Mouse (Mus musculus): ENCODE measurements around the gene Exoc3l4.
A peak's percentile ranks its signal among the peaks of the same experiment; 100 is the strongest.

Exoc3l4 gene

GRCm38 (mm10) chr12:111448931-111449705, 32.3 kb downstream of the Exoc3l4 start:
- DNase-seq (ENCODE audit: low read depth in 2 of 2, low spot score in 2 of 2): no peak

GRCm38 (mm10) chr12:111450359-111450758, 33.5 kb downstream of the Exoc3l4 start:
- DNase-seq (ENCODE audit: low read depth in 2 of 2, low spot score in 2 of 2): no peak

DNA sequence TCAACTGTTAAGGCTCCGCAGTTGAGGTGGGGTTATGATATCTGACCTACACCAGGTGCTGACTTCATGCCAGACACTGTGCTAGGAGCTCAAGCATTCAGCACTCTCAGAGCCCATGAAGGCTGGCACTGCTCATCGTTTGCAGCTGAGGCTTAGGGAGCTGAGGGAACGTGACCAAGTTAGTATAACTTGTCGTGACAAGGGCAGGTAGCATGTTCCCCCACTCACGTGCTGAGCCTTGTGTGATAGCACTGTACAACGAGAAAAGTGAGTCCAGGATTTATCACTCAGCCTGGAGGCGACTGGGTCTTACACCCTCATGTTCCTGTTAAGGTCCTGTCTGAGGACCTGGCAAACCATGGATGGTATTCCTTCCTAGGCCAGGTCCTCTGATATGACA, 34.7 kb downstream of the Exoc3l4 start:
- DNase-seq (ENCODE audit: low read depth in 2 of 2, low spot score in 2 of 2): no peak

DNA sequence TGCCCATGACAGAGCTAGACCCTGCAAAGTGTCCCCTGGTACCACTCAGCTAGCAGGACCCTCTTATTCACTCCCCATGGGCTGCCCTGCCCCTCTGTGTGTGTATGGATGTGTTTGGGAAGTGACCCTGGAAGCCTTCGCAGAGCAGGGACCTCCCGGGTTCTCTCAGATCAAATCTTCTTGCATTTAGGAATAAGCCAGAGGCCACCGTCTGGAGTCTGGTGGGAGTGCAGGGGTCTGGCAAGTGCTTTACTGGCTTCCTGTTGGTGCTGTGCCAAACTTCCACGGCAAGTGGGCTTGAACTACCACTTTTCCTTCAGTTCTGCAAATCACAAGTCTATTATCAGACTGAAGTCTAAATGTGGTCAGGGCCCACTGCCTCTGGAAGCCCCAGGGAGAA, 37.2 kb downstream of the Exoc3l4 start:
- DNase-seq (ENCODE audit: low read depth in 2 of 2, low spot score in 2 of 2): no peak

DNA sequence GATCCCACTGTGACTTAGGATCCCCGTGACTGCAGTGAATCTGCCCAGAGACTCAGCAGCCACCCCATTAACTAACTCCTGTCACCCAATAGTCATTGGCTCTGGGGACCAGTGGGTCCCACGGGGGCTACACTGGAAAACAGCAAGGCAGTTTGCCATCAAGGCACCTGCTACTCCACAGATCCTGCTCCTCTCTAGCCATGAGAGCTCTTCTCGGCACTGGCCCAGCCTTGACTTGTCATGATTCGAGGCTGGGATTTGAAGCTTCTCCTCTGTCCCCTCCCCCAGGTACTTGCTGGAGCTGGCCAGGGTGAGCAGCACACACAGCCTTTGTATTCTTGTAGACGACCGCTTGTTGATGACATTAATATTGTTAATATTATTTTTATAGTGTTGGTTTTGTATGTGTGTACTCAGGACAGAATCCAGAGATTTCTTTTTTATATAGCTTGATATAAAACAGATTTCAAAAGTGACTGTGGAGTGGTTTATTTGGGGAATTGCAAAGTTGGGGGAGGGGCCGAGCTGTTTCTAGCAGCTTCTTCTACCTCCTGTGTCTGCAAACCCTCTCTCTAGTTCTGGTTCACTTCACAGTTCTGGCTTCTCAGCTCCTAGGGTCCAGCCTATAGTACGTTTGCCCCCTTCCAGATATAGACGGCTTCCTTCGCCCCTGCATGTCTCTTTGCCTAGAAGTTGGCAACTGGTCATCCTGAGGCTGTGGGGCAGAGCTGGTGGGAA, 37.9 kb downstream of the Exoc3l4 start:
- DNase-seq (ENCODE audit: low read depth in 2 of 2, low spot score in 2 of 2): no peak

GRCm38 (mm10) chr12:111455311-111455846, 38.6 kb downstream of the Exoc3l4 start:
- DNase-seq (ENCODE audit: low read depth in 2 of 2, low spot score in 2 of 2): no peak

DNA sequence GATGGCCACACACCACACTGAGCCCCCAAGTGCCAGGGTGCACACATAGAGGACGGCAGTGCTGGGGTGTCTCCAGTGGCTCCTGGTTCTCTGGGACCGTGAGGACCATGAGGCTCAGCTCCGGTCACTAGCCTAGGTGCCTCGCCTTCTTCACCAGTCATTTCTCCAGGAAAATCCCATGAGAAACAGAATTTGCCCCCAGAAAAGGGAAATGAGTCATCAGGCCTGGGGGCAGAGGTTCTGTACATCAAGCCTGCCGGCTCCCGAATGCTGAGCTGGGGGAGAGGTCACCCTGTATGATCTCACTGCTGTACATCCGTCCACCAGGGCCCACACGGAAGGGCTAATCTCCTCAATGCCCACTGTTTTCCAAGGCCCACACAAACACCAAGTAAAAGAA, 39.0 kb downstream of the Exoc3l4 start:
- DNase-seq (ENCODE audit: low read depth in 2 of 2, low spot score in 2 of 2): no peak

- DNase-seq (ENCODE audit: low read depth in 2 of 2, low spot score in 2 of 2): no peak
Measured at GRCm38 (mm10) chr12:111457742-111458141, 40.9 kb downstream of the Exoc3l4 start.

GRCm38 (mm10) chr12:111463570-111463969, 46.8 kb downstream of the Exoc3l4 start:
- no peak for DNase-seq (ENCODE audit: low read depth in 2 of 2, low spot score in 2 of 2)

- no peak for DNase-seq (ENCODE audit: low read depth in 2 of 2, low spot score in 2 of 2)
Measured at GRCm38 (mm10) chr12:111466369-111466768, 49.6 kb downstream of the Exoc3l4 start.

- DNase-seq (ENCODE audit: low read depth in 2 of 2, low spot score in 2 of 2): no peak
Measured at GRCm38 (mm10) chr12:111468206-111468605, 51.4 kb downstream of the Exoc3l4 start.

DNA sequence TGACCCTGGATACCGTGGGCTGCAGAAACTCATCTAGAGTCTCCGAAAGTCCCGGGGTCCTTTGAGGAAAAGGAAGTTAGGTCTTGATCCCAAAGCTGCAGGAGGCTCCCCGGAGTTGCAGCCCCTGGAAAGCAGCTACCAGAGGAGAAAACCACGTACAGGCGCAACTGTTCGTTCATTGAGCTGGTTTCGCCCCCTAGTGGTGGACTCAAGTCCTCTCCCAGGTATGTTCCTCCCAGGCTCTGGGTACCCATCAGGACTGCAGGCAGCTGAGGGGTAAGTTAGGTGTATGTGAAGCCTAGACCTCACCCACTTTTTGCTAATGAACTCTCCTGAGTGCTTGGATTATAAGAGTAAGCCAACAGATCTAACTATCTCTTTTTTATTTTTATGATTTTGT, 52.7 kb downstream of the Exoc3l4 start:
- DNase-seq (ENCODE audit: low read depth in 2 of 2, low spot score in 2 of 2): peak; percentile 10 to 26

DNA sequence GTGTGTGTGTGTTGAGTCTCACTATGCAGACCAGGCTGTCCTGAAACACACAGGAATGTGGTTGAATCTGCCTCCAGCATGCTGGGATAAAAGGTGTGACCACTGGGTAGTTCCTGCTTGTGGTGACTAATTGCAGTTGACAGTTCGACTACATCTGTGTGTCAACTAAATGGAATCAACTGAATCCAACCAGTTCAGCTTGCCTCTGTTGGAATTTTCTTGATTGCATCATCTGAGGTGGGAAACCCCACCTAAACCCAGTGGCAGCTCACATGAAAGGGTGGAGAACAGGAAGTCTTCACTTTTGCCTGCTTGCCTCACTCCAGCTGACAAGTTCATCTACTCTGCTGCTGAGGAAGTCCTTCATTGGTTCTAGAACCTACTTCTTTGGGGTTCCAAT, 54.3 kb downstream of the Exoc3l4 start:
- DNase-seq (ENCODE audit: low read depth in 2 of 2, low spot score in 2 of 2): no peak

DNA sequence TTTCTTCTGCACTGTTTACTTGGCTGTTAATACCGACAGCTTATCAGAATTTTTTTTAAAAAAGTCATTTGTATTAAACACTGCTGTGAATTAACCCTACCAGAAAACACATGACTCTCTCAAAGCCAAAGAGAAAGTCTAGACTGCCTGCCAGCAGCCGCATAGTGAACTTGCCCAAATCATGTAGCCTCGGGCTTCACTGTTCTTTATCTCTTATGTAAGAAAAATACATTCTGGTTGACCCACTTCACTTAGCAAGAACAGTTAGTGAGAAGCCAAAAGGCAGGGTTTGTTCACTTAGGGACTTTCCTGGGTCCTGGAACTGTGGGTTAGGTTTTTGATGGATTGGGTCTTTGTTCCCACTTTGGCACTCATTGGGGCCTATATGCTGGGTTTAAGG, 54.9 kb downstream of the Exoc3l4 start:
- no peak for DNase-seq (ENCODE audit: low read depth in 2 of 2, low spot score in 2 of 2)

GRCm38 (mm10) chr12:111472886-111473285, 56.1 kb downstream of the Exoc3l4 start:
- no peak for DNase-seq (ENCODE audit: low read depth in 2 of 2, low spot score in 2 of 2)

- no peak for DNase-seq (ENCODE audit: low read depth in 2 of 2, low spot score in 2 of 2)
Measured at GRCm38 (mm10) chr12:111474384-111474783, 57.6 kb downstream of the Exoc3l4 start.

DNA sequence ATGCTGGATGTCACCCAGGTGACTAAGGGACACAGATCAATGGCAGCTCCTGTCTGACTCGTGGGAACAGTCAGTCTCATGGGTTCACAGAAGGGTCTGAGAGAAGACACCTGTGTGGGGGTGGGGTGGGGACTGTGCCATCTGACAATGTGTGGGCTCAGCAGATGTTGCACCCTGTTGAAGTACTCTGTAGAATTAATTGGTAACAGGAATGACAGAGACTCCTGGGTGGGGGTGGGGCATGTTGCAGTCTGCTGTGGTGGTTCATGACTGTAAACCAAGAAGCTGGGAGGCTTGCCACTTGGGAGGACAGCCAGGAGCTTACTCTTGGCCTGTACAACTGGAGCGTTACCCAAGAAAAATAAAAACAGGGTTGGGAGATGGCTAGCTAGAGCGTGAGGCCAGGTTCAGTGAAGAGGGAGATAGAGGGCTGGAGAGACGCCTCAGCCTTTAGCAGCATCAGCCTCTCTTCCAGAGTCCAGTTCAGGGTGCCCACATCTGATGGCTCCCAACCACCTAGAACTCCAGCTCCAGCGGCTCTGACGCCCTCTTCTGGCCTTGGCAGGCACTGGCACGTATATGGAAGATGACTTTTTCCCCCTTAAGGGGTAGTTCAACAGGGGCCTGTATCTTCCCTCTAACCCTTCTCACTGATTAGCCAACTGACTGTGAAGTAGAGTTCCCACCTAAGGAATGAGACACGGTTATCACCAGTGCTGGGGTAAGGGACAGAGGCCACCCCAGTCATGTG, 58.3 kb downstream of the Exoc3l4 start:
- DNase-seq (ENCODE audit: low read depth in 2 of 2, low spot score in 2 of 2): no peak

DNA sequence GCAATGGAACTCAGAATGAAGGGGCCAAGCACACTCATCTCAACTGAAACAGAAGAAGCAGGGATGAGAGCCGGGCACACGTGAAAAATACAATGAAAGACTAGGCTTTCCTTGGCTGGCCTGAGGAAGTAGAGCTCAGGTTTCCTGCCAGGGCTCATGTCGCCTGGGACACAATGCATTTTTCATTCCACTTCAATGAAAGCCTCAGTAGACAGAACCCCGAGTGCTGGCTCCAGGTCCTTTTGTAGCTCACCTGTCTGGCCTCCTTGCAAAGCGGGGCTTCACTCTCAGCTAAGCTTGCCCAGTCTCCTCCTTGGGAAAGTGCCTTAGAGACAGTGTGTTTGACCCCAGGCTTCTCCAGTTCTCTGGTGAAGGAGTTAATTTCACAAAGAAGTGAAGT, 62.1 kb downstream of the Exoc3l4 start:
- no peak for DNase-seq (ENCODE audit: low read depth in 2 of 2, low spot score in 2 of 2)

DNA sequence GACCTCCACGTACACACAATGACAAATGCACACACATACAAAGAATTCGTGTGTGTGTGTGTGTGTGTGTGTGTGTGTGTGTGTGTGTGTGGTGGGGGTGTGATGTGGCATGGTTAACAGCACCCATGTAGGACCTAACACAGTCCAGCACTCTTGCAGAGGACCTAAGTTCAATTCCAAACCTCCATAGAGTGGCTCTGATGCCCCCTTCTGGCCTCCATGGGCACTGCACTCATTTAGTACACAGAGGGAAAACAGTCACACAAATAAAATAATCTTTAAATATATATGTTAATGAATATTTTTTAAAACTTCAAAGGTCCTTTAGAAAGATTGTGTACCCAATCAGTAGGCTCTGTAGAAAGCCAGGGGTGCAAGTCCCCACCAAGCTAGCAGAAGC, 63.1 kb downstream of the Exoc3l4 start:
- DNase-seq (ENCODE audit: low read depth in 2 of 2, low spot score in 2 of 2): no peak

All from CD8-positive naive resting alpha-beta T cell, adult 2 months (primary cell).